Mouse (Mus musculus): Measurements from ENCODE around the gene Erp29.

DNA sequence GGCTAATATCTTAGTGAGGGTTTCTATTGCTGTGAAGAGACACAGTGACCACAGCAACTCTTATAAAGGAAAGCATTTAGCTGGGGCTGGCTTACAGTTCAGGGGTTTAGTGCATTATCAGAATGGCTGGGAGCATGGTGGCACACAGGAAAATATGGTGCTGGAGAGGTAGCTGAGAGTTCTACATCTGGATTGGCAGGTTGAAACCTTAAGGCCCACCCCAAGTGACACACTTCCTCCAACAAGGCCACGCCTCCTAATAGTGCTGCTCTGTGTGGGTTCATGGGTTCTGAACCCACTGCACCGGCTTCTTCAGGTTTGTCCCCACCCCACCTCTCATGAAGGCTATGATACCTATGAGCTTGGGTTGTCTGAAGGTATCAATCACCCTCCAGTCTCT lies 20.1 kb upstream of the Erp29 start:
- TF ChIP-seq CTCF (IDR thresholded peaks at IDR 0.05; ENCODE audit: borderline replicate concordance, insufficient read depth, low read length) (no peak), POLR2A (IDR thresholded peaks at IDR 0.05; ENCODE audit: low read depth, low read length) (no peak)

Data from embryonic fibroblast, embryonic 13.5 days (primary cell).